Mouse (Mus musculus): ENCODE data around the gene Tmem136.

The Tmem136 gene

DNA sequence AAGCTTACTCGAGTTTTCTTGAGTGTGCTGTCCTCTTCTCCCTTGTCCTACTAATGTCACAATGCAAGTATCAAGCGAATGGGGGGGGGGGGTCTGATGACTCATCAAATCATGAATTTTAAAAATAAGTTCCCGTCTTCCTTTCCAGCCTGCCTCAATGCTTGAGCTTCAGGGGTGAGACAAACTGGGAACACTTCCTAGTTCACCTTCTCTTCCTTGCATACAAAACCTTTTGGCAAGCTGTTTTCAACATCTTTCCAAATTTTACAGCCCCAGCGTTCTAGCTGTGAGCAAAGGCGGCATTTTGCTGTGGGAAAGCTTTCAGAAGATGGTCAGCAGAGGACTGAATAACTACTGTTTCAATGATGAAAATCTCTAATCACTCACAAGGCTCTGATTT, 8.8 kb downstream of the Tmem136 start:
- no peak for DNase-seq

DNA sequence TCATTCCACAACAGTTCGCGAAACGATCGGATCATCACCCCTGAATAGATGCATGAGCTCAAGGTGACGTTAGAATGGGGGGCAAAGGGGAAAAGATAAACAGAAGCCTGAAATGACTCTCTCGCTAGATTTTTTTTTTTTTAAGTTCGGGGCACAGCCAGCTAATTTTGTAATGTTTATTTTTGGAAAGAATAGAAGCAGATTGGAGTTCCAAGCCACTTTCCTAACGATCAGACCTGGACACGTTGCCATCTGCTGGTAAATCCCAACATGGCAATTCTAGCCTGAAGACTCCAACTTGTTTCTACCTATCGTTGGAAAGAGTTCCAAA, 9.2 kb downstream of the Tmem136 start, which contains the start of gene Arhgef12:
TSS of gene Arhgef12 (minus strand) at position 53 of the 331 bp plus-strand sequence.
- DNase-seq: peak; percentile 54

DNA sequence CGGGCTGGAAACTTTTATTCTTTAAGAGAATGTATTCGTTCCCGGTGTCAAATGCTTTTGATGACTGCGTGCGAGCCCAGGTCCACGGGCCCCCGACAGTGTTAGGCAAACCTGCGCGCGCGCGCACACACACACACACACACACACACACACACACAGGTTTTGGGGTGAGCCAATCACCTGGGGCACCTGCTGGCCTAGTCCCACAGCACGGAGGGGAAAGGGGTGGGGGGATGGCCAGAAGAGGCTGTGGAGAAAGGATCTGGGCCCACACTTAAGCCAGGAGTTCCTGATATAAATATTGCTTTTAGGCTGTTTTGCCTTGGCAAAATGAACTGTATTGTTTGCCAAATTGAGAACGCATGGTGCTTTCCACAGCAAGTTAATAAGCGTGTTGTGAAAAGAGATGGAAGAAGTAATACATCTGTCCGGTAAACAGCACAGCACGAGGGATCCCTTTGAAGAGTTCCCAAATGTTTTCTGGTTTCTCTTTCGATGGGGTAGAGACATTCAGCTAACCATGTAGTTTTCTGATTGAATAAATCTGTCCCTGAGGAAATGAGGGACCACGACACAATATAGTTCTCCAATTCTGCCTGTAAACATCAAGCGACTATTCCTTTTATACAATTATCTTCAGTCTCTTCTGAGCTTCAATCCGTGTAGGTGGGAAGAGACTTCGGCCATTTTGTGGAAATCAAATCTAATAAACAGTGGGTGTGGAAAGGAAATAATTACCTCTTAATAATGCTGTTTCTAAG, 9.8 kb downstream of the Tmem136 start:
- DNase-seq: peak; percentile 57

DNA sequence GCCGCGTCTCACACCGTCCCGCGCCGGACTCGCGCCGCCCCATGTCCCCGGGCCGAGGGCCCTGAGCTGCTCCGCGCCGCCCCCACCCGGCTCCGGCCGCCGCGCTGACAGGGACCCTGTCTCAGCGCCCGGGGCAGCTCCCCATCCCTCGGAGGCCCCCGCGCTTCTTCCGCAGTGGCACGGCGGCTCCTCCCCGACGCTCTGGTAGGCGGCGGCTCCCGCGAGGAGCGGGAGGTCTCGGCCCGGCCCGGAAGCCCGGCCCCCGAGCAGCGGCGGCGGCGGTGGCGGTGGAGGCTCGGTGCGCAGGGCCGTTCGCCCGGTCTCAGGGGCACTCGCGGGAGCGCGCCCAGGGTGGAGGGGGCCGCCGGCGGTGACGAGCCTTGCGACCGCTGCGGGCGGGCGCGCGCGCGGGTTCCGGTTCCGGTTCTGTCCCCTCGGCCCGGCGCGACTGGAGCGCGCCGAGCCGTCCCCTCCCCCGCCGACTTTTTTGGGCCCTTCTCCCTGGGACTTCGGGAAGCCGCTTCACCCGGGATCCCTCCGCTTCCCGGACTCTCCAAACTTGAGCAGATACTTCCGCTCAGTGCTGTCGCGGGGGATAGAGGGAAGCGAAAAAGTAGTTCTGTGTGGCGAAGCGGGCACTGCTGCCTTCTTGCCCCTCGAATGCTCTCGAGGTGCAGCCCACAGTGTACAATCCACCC, 10.6 kb downstream of the Tmem136 start:
- peak; percentile 88 for DNase-seq

DNA sequence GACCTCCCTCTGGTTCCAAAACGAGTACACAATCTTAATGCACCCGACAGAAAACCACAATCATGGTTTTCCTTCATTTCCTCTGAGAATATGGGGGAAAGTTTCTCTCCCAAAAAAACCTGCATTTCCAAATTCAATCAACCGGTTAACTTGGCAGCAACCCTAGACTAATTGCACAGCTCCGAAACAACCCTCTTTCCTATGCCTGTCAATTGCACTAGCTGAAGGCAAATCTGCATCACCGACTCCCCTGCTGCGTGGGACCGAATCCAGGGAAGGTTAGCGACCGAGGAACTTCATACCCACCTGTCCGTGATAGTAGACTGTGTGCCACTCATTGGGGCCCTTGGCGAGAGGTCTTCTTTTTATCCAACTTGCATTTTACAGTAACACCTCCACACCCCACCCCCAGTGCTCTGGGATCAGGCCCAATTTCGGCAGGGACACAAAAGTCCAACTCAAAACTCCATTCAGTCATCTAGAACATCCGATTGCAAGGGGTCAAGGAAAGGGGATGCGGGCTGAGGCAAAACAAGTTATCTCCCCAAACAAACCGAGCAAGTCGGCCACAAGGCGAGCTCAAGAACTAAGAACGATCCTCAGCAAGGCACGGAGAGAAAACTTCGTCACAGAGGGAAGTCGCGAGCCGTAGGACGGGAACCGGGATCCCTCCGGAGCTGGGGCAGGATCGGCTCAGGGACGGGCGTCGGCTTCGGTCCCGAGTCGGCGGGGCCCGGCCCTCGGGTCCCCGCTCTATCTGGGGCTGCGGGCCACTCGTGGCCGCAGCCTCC, 11.3 kb downstream of the Tmem136 start:
- peak; percentile 48 for DNase-seq

DNA sequence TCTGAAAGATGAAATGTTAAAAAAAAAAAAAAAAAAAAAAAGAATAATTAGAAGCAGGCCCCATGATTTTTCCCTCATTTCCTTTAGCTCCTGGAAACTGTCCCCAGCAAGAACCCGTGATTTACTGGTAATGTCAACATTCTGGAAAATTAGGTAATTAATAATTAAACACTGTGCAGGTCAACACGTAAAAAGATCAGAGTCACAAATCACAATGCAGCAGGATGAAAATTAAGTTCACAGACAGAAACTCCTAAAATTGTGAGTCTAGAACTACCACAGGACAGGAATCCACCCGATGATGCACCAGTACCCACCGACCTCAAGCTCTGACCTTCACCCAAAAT, 11.9 kb downstream of the Tmem136 start:
- DNase-seq: no peak

DNA sequence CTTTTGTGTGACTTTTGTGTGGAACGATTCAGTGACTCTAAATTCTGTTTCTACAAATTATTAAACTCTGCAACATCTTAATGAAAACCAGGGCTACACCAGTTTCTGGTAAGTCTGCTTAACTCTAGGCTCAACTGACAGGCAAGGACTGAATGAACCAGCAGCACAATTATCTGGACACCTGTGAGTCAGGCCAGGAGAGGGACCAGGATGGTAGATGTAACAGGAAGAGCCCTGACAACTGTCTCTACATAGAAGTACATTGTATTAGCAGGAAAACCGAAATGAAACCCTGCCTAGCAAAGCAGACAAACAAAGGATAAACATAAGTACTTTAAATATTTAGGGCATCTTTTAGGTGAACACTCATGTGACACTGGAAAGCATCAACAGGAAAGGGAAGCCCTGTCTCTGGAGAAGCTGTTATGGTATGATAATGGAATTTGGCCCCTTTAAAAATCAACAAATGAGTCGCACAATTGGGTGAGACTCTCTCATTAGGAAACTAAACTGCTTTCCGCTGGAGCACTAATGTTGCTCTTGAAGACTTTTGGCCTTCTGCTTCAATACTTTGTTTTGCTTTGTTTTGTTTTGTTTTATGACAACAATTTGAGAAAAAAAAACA, 12.6 kb downstream of the Tmem136 start:
- no peak for DNase-seq

DNA sequence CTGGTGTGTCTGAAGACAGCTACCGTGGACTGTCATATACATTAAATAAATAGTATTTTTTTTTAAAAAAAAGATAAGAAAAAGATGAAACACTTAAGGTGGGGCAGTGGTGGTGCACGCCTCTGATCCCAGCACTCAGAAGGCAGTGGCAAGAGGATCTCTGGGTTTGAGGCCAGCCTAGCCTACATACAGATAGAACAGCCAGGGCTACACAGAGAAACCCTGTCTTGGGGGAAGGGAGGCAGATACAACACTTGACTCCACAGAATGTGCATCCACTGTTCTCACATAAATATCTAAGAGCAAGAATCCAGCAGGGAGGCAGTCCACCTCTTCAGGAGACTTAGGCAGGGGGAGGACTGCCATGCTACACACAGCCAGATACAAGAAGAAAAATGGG, 13.4 kb downstream of the Tmem136 start:
- DNase-seq: no peak

DNA sequence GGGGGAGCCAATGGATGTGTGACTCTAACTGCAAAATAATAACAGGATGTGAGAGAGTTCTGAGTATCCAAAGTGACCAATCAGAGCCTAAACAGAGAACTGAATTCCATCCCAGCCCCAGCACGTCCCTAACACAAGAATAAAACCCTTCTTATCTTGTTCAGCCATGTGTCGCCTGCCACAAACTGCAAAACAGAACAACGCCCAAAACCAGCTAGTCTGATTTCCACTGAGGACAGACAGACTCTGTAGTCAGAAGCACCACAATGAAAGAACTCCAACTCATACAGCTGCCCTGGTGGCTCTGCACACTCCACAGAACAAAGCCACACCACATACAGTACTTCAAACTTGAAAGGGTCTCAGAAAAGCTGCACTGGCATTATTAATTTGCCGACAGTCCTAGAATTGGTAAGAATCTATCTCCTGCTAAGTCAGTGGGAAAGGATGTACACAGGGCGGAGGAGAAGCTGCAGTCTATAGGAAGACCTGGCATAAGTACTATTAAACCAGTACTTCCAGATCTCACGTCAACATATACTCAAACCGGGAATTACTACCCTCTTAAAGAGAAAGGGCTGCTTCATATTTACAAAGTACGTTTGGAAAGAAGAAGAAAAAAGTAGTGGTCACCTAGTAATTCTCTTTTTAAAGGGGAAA, 14.3 kb downstream of the Tmem136 start:
- no peak for DNase-seq

DNA sequence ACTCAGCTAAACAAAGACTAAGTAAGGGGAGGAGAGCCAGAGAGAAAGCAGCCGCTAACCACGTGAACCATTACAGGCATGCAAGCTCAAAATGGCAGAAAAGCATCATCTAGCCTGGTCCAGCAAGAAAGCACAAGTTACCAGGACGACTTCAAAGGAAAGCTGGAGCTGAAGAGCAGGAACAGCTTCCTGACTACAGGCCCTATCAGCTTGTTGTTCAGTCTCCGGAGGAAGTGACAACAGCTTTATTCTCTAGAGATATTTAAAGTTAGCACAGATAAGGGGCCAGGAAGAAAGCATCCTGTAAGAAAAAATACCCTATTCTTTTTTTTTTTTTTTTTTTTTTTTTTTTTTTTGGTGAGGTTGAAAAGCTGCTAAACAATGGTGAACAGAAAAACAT, 17.4 kb downstream of the Tmem136 start:
- DNase-seq: no peak

DNA sequence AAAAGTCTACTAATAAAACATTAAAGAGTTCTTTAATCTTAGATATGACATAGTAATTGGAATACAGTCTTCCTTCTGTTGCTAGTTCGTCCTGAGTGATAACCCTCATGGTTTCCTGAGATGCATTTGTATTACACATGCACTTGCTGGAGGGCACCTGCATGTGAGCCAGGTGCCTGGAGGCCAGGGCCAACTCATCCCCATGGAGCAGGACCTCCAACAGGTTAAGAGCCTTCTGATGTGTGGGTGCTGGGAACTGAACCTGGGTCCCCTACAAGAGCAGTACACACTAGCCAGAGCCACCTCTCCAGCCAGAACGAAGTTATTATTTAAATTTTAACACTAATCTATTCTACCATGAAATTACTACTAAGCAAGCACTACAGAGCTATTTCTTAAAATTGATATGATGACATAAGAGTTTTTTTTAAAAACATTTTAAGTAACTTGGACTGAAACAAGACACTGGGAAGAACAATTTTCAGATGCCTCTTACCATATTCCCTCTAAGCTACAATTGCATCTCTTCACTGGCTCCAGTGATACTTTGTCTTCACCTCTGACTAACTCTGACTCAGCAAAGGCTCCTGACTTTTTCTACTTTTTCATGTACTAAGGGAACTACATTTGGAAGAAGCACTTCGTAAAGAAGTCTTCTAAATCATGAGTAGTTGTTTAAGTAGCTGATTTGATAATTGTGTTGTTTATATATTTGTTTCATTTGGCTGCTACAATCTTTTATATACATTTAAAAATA, 18.4 kb downstream of the Tmem136 start:
- DNase-seq: no peak

DNA sequence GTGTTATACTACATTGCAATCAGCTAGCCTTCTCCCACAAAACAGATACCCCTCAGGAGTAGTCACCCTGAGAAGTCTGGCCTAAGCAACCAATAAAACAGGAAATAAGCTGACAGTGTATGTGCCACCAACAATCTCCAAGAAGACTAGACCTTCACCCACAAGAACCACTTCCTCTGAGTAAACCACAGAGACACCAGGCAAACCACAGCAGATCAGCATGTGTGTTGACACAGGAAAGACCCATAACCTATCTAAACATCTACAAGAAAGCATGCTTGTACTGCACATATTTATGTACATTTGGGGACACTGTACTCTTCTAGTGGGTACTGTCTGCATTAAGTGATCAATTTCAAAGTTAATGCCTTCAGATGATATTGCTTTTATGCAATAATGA, 20.0 kb downstream of the Tmem136 start:
- DNase-seq: no peak

DNA sequence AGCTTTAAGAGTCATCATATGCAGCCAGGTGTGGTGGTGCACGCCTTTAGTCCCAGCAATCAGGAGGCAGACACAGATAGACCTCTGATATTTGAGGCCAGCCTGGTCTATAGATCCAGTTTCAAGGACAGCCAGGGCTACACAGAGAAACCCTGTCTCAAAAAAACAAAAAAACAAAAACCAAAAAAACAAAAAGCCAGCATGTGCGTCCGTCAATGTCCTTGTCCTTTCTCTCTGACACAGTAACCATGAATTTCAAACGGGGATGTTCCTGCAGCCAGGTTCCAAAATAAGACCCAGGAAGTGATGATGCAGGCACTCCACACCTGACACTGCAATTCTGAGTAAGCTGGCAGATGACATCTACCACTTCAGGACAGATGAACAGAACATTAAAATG, 21.5 kb downstream of the Tmem136 start:
- no peak for DNase-seq

DNA sequence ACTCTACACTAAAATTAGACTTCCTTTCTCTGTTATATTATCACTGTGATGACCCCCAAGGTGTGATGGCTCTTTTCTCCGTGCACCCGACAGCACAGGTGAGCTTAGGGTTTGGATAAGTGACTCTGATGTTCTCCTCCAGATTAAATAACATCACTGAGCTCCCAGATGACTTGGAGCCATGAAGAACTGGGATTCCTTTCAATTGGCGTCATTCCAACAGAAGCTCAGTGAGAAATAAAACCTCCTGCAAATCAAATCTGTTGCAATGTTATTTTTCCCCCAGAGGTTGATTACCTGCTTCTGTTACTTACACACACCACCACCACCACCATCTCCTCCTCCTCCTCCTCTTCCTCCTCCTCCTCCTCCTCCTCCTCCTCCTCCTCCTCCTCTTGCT, 22.6 kb downstream of the Tmem136 start:
- peak; percentile 38 for DNase-seq

DNA sequence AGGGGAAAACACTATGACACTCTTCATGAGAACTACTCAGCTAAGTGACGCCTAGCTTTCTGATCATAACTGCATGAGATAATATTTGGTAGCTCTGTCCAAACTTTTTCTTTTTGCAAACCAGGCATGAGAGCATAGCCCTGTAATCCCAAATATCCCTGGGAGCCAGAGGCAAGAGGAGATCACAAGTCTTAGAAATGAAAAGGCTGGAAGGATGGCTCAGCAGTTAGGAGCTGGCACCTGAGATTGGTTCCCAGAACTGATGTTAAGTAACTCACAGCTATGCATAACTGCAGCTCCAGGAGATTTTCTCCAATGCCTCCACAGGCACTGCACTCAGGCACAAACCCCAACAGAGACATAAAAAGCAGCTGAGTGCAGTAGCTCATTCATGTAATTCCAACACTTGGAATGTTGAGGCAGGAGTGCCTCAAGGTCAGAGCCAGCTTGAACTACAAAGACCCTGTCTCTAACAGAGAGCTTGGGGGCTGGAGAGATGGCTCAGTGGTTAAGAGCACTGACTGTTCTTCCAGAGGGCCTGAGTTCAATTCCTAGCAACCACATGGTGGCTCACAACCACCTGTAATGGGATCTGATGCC, 30.6 kb downstream of the Tmem136 start:
- no peak for DNase-seq

DNA sequence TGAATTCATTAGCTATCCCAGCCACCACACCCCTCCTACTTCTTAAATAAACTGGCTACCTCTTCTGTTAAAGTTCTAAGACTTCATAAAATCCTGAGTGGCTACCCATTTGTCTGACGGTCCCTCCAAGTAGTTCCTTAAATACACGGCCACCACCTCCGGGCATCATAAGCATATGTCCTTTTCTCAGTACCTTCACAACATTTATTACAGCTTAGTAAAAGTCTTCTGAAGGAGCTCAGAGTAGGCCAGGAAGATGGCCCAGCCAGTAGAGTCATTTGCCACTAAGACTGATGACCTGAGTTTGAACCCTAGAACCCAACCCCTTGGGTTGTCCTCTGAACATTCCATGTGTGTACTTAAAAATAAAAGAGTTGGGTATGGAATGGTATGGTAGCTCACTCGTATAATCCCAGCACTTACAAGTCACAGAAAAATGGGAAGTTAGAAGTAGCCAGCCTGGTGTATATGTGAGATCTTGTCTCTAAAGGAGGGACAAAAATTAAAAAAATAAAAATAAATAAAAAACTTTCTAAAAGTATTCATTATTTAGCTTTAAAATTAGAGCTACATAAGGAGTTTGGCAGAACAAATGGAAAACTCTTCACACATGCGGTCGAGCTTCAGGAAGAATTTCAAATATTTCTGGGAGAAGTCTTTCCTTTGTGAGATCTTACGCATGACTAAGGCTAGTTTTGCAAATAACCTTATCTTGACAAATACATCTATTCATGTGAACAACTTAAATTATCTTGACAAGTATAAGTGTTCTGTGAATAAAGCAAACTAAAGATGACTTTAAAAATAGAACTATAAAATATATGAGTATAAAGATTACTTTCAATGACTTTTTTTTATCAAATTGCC, 31.6 kb downstream of the Tmem136 start:
- no peak for DNase-seq

DNA sequence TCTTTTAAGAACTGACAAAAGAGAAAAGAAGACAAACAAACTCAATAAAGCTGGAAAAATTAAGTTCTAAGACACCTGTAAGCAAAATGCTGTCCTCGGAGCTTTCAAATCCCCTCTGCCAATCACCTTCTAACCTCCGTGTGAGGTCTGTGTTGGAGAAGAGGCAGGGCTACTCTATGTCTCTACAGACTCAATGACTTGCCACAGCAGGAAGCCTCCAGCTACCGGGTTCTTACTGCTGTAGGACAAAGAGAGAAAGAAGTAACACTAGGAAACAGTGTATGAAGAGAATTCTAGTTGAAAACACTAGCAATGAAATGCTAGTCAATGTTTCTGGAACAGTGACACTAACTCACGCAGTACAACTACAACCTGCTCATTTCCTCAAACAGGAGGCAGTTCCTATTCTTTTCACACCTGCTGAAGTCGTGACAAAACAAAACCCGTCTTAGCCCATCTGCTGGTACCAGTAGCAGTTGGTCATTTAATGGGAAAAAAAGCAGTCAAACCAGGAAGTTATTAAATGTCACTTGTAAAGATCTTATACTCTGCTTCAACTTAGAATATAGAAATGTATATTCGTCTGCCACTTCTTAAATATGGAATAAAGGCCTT, 32.8 kb downstream of the Tmem136 start:
- DNase-seq: no peak

DNA sequence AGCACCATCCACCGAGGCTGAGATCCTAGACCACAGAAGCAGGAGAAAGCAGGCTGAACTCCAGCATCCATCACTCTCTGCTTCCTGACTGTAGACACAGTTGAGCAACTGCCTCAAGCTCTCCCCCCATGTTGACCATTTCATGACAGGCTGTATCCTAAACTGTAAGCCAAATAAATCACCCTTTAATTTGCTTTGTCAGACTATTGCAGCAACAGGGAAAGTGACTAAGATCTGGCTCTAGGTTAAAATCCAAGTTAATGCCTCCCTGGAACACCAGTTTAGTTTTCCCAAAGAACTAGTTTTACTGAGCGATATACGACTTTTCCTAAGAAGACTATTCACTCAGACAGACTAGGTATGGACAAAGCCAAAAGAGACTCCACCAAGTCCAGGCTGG, 37.7 kb downstream of the Tmem136 start:
- no peak for DNase-seq

DNA sequence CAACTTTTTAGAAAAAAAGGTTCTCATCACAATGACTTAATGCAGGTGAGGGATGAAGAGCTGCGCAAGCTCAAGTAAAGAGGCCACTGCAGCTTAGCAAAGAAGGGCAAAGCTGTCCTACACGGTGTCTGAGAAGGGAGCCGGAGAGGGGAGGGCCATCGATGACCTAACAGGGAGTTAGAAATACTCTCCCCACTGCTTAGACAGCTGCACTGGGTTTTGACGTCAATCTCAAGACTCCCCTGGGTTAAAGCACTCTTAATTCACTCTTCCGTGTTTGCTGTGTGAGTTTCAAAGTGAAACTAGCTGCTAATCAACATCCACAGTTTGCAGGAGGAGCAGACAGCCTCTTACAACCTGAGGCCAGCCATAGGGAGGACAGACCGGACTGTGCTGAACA, 40.2 kb downstream of the Tmem136 start:
- DNase-seq: no peak

DNA sequence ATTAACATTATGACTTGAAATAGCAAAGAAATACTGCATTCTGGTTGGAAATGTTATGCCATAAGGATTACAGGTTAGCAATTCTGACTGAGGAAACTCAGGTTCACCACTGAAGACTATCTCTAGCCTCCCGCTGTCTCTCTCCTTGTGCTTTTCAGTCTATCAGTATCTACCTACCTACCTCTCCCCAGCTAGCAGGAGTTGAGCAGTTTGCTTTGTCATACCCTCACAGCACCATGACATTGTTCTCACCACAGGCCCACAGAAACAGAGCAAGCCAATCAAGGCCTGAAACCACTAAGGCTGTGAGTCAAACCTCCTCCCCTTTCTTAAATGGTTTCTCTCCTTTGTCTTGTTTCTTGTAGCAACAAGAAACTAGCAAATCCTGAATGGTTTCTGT, 41.8 kb downstream of the Tmem136 start:
- no peak for DNase-seq

All from cerebellum, adult 11 months (tissue).